Mouse (Mus musculus) c-Kit-positive CD71-positive TER-119-negative erythroid progenitor cells, embryonic 14.5 days (primary cell): Measurements from ENCODE around the gene Rinl.

Experiments used
- DNase-seq: peaks from one replicate; pipeline ENCODE4 v3.0.0-alpha.2; 2013; ENCODE audit warnings: low read depth

Rinl gene

GRCm38 (mm10) chr7:28823932-28824331 lies 35.2 kb downstream of the Rinl start:
- no peak for DNase-seq

DNA sequence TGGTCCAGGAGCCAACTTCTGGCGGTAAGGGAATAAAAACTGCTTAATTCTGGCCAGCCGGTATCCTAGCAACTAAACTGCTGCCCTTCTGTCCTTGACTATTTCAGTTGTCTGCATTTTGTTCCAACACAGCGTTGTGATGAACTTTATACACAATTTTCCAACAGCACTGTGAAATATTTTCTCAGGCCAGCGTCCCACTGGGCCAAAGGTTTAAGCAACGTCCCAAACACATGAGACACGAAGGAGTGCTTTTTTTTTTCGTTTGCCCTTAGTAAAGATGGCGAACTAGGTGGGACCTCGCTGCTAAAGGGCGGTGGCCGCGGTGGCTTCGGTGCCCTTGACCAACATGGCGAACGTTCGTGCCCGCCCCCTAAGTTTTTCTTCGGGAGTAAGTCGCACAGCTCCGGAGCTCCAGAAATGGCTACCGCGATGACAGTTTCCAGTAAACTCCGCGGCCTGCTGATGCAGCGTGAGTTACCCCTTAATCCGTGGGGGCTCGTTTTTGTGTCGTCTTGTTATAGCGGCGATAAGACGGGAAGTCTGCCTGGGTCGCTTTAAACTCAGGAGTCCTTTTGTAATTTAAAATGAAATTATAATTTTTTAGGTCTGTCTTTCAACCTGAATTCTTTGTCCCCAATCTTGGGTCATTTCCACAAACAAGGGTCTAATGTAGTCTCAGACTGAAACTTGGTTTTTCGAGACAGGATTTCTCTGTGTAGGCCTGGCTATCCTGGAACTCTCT lies 36.3 kb downstream of the Rinl start, which contains the start of gene Ech1:
Gene Ech1, plus strand, starts transcription at position 277 of the 745 bp plus-strand sequence.
- DNase-seq: peak; percentile 87

GRCm38 (mm10) chr7:28825686-28826401 lies 37.1 kb downstream of the Rinl start:
- no peak for DNase-seq

DNA sequence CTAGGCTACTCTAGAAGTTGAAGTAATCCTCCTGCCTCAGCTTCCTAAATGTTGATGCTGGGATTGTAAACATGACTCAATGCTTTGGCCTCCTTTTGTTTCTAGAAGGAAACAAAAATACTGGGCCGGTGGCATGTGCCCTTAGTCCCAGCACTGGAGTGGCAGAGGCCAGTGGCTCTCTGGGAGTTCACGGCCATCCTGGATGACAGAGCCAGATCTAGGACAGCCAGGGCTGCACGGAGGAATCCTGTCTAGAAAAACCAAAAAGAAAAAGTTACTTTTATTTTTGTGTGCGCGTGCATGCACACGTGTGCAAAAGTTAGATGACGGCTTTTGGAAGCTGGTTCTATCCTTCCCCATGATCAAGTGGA lies 37.6 kb downstream of the Rinl start:
- no peak for DNase-seq

DNA sequence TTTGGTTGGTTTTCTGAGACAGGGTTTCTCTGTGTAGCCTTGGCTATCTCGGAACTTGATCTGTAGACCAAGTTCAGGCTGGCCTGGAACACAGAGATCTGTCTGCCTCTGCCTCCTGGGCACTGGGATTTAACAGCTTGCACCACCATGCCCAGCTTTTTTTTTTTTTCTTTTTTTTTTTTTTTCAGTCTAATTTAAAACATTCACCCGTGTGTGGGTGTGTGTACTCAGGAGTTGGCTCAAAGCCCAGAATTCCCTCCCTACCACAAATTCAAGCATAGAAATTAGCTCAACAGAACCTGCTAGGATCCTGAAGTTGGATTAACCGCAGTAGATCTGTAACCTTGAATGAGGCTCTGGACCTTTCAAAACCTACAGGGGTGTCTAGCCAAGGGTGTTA lies 38.6 kb downstream of the Rinl start:
- no peak for DNase-seq

- DNase-seq: no peak
Observed at GRCm38 (mm10) chr7:28829821-28830220, 41.1 kb downstream of the Rinl start.

- no peak for DNase-seq
Observed at GRCm38 (mm10) chr7:28830981-28831380, 42.2 kb downstream of the Rinl start.

- DNase-seq: no peak
Observed at GRCm38 (mm10) chr7:28831411-28832125, 42.8 kb downstream of the Rinl start.

- DNase-seq: no peak
Observed at GRCm38 (mm10) chr7:28832137-28832536, 43.4 kb downstream of the Rinl start.

DNA sequence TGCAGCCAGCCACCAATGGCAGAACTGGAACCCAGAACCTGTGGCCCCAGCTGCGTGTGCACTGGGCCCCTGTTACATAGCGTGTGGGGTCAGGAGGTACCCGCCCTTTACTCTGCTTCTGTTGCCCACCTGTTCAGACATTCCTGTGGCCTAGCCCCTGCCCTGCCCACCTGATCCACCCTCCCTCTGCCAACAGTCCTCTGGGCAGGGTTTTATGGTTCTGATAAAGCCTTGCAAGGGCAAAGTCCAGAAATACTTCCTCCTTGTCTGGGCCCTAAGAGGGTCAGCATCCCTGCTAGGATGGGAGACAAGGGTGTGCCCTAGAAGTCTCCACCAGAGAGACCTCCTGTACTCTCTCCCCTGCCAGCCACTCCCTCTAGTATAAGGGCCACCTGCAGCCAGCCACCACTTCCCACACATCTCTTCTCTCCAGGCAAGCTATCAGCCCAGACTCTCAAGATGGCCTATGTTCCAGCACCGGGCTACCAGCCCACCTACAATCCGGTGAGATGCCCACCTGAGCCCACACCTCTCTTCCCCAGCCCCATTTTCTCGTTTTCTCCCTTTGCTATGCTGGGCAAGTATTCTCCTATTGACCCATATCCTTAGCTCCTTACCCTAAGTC lies 45.1 kb downstream of the Rinl start, which contains the start of gene Lgals4:
Gene Lgals4, plus strand, starts transcription at position 132 of the 625 bp plus-strand sequence.
- DNase-seq: no peak

- no peak for DNase-seq
Observed at GRCm38 (mm10) chr7:28836936-28837335, 48.2 kb downstream of the Rinl start.

DNA sequence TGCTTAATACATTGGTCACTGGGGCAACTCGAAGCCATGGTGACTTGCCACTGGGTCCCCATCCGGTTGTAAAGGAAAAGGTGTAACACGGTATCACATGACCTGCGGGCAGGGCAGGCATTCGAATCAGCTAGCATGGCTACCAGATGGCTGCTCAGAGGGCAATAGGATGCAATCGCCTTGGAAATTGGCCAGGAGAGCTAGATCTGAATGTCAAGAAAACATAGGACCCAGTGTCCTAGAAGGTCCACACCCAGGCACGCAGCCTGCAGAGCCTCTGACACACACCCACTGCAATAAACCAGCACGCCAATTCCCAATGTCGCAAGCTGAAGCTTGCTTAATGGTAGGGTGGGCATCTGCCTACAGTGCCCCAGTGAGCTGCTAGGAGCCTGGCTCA lies 49.6 kb downstream of the Rinl start:
- no peak for DNase-seq

DNA sequence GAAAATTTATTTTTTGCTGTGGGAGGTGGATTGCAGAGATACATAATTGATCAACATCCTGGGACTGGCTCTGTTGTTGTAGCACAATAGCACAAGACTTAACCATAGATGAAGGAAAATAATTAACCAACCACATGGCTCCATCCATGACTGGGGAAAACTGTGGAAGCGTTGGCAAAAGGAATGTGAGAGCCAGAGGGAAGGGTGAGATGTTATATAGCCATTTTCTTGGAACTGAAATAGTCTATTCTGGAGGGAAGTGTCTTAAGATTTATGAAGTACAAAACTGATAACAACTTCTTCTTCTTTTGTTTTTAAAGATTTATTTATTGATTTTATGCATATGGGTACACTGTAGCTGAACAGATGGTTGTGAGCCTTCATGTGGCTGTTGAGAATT lies 58.5 kb downstream of the Rinl start:
- no peak for DNase-seq
